Mouse (Mus musculus) embryonic facial prominence, embryonic 10.5 days (tissue): ENCODE measurements around the gene Fyb2. TPM values are rescaled to one million over a fixed set of nuclear protein-coding genes. Genes with fewer than 3 reads are reported as not detected.

Source experiments
- DNase-seq: peaks from one replicate; pipeline ENCODE4 v3.0.0-alpha.2; 2017; ENCODE audit warnings: low spot score
- H3K27ac ChIP-seq: fragments of 300-500 bp; sonication (generic); replicated peaks from 2 replicates; pipeline ENCODE4 v1.5.1; 2016; ENCODE audit warnings: mild to moderate bottlenecking
- H3K27me3 ChIP-seq: fragments of 300-500 bp; sonication (generic); replicated peaks from 2 replicates; pipeline ENCODE4 v1.6.1; 2016; ENCODE audit warnings: low read depth, mild to moderate bottlenecking; ENCODE audit not compliant: poor library complexity, severe bottlenecking
- H3K36me3 ChIP-seq: fragments of 300-500 bp; sonication (generic); replicated peaks from 2 replicates; pipeline ENCODE4 v1.6.1; 2016; ENCODE audit warnings: mild to moderate bottlenecking, moderate library complexity
- H3K4me1 ChIP-seq: fragments of 300-500 bp; sonication (generic); 2 replicates; pipeline ENCODE4 v1.6.1; 2016
- H3K4me3 ChIP-seq: fragments of 300-500 bp; sonication (generic); 2 replicates; pipeline ENCODE4 v1.5.1; 2016; ENCODE audit warnings: mild to moderate bottlenecking, moderate library complexity
- H3K9me3 ChIP-seq: fragments of 300-500 bp; sonication (generic); 2 replicates; pipeline ENCODE4 v1.6.1; 2016; ENCODE audit warnings: mild to moderate bottlenecking
- WGBS: fragments of 180-500 bp; shearing (Covaris S2); methylation state at CpG from one replicate; pipeline ENCODE4 v1.1.7; 2016; 5-methylcytosine and 5-hydroxymethylcytosine counted together
- polyA plus RNA-seq: library from polyadenylated mRNA; unstranded; fragments of >200 nt; fragmentation: Nextera tagmentation; extraction: Ambion mirVana; gene quantifications from 2 replicates; pipeline ENCODE4 v1.2.1, GENCODE M21; 2016

The Fyb2 gene
- polyA plus RNA-seq, 1 experiment from 2014 or later = 0.21 TPM

GRCm38 (mm10) chr4:104905049-104905448 is 8.2 kb upstream of the Fyb2 start:
- no peak overlapping the region for H3K27ac ChIP-seq
- H3K9me3 ChIP-seq = no peaks in the 10 kb centered on the region
- no peak for DNase-seq
- H3K27me3 ChIP-seq = no peaks in the 10 kb centered on the region
- WGBS = 94% methylated on average over 6 of the region's 6 CpGs
- no peaks in the 10 kb centered on the region for H3K36me3 ChIP-seq
- no peaks in the 10 kb centered on the region for H3K4me1 ChIP-seq
- H3K4me3 ChIP-seq = no peak overlapping the region

- 28% methylated on average over 7 of the region's 7 CpGs for WGBS
- peaks cover 30% of the 10 kb centered on the region for H3K27me3 ChIP-seq
- no peak overlapping the region for H3K4me3 ChIP-seq
- no peaks in the 10 kb centered on the region for H3K9me3 ChIP-seq
- H3K36me3 ChIP-seq = no peaks in the 10 kb centered on the region
- peaks cover 17% of the 10 kb centered on the region for H3K4me1 ChIP-seq
- DNase-seq = peak; percentile 87
- H3K27ac ChIP-seq = no peak overlapping the region
Observed at GRCm38 (mm10) chr4:104911685-104912084, 1.6 kb upstream of the Fyb2 start.

DNA sequence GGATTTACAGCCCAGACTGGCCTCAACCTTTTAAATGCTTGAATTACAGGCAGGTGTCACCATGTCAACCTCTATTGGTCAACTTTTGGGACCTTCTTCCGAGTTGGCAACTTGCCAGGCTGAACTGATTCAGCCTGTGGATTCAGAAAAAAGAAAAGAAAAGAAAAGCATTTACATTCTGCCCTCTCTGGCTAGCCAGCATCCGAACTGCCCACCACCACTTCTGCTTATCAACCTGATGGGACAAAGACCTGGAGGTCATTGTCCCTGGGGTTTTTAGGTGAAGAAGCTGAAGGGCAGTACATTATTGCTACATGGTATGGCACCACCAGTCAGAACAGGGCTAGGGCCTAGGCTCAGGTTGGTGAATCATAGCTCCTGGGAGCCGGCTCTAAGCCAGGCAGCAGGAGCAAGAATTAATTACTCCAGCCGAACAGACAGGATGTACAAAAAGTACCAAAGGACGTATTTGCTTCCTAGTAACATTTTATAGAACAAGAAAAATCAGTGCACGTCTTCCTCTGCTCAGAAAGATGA is 1.5 kb downstream of the Fyb2 start:
- 72% methylated on average over 6 of the region's 6 CpGs for WGBS
- Histone ChIP-seq H3K27ac (no peak overlapping the region), H3K27me3 (peaks cover 30% of the 10 kb centered on the region), H3K4me1 (peaks cover 17% of the 10 kb centered on the region), H3K4me3 (no peak overlapping the region), H3K36me3 (no peaks in the 10 kb centered on the region), H3K9me3 (no peaks in the 10 kb centered on the region)
- DNase-seq = no peak

DNA sequence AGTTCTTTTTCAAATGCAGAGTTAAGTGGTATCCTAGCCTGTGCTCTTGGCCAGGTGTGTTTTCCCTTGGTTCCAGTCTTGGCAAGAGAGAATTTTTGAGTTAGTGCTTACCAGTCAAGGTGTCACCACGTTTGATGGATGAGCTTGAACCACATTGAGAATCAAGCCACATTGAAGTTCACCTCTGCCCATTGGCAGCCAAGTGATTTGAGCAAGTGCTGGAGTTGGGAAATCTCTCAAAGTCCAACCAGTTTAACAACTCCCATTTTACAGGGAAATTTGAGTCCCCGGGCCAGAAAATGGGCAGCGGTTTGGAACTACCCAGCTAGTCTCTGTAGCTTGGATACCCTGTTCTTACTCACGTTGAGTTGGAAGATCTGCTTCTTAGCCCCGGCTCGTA is 4.8 kb downstream of the Fyb2 start:
- H3K9me3 ChIP-seq = no peaks in the 10 kb centered on the region
- no peak overlapping the region for H3K27ac ChIP-seq
- no peak for DNase-seq
- H3K4me1 ChIP-seq = peaks cover 17% of the 10 kb centered on the region
- WGBS = 91% methylated on average over 6 of the region's 6 CpGs
- no peak overlapping the region for H3K4me3 ChIP-seq
- H3K36me3 ChIP-seq = no peaks in the 10 kb centered on the region
- peaks cover 20% of the 10 kb centered on the region for H3K27me3 ChIP-seq

DNA sequence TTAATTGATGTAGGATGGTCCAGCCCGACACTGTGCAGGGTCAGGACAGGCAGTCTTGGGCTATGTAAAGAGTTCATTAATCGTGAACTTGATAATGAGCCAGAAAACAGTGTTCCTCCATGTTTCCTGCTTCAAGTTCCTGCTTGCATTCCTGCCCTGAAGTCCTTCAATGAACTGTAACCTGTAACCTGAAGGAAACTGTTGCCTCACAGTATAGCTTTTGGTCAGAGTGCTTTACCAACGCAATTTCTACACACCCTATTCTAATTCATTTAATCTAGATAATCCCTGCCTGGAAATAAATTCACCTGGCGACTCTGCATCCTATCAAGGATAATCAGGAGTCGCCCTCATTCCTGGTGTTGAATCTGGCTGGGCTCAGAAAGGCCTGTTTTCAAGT is 12.1 kb downstream of the Fyb2 start:
- Histone ChIP-seq H3K27ac (no peak overlapping the region), H3K4me1 (no peaks in the 10 kb centered on the region), H3K36me3 (no peaks in the 10 kb centered on the region), H3K9me3 (no peaks in the 10 kb centered on the region), H3K27me3 (no peaks in the 10 kb centered on the region), H3K4me3 (no peak overlapping the region)
- DNase-seq = no peak
- WGBS = 87% methylated on average over 5 of the region's 5 CpGs

DNA sequence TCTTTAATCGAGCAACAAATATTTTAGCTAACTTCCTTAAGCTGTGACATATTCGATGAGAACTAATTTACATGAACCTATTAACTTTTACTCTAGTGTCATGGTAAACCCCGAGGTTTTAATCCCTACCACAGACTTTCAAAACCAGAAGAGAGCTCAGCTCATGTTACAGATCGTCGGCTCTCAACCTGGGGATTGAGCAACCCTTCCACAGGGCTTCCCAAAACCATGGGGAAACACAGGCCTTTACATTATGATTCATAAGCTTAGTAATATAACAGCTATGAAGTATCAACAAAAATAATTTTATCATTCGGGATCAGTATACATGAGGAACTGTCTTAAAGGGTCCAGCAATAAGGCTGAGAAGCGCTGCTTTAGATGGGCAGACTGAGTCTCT is 15.9 kb downstream of the Fyb2 start:
- no peak overlapping the region for H3K27ac ChIP-seq
- DNase-seq = no peak
- H3K27me3 ChIP-seq = no peaks in the 10 kb centered on the region
- H3K9me3 ChIP-seq = no peaks in the 10 kb centered on the region
- 87% methylated on average over 7 of the region's 7 CpGs for WGBS
- H3K4me3 ChIP-seq = no peak overlapping the region
- H3K36me3 ChIP-seq = no peaks in the 10 kb centered on the region
- H3K4me1 ChIP-seq = no peaks in the 10 kb centered on the region; the same call in 1 of the 2 replicates

DNA sequence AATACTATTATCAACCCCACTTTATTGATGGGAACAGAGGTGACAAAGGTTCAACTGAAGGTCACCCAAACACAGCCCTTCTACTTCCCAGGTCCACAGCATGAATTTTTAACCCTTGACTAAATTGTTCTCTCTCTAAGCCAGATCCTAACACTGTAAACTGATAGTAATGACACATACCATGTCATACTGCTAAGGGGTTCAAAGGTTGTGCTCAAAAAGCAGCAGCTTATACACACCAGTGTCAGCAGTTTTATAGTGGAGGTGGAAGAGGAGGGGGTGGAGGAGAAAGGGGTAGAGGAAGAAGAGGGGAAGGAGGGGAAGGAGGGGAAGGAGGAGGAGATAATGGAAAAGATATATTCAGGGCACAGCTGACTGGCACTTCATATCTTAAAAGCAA is 20.4 kb downstream of the Fyb2 start:
- Histone ChIP-seq H3K4me1 (peaks cover 18% of the 10 kb centered on the region), H3K9me3 (no peaks in the 10 kb centered on the region), H3K27me3 (no peaks in the 10 kb centered on the region), H3K4me3 (no peak overlapping the region), H3K27ac (no peak overlapping the region), H3K36me3 (no peaks in the 10 kb centered on the region)
- DNase-seq = no peak

DNA sequence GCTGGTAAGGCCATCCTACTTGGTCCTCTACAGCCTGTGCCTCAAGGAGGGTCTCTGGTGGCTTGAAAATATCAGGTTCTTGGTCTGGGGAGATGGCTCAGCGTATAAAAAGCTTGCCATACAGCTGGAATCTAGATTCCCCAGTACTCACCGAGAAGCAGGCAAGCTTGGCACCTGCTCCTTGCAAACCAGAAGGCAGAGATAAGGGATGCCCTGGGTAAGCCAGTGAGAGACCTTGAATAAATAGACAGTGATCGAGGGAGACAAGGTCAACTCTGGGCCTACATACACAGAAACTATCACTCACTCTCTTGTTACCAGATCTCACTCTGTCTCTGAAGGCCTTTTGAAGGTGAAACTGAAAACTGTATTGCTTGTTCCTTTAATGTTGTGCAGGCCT is 21.7 kb downstream of the Fyb2 start:
- WGBS = 84% methylated on average over 3 of the region's 3 CpGs
- Histone ChIP-seq H3K4me3 (no peak overlapping the region), H3K27ac (no peak overlapping the region), H3K9me3 (no peaks in the 10 kb centered on the region), H3K27me3 (no peaks in the 10 kb centered on the region), H3K36me3 (no peaks in the 10 kb centered on the region), H3K4me1 (peaks cover 18% of the 10 kb centered on the region)
- DNase-seq = no peak

DNA sequence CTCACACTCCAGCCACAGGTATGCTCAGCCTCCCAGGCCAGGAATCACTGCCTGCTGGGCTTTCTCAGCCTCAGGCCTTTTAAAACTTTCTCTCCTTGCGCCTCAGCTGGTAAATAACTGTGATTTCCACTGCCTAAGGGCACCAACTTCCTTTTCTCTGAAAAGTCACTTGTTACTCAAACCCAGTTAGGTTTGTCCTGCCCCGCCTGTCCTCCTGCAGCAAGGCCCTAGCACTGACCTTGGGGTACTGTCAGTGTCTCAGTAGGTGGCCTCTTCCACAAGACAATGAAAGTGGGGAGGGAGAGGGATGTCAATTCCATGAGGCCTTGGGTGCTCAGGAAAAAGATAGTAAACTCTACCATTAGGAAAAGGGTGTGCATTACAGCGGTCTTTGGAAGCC is 22.2 kb downstream of the Fyb2 start:
- 61% methylated on average over 3 of the region's 3 CpGs for WGBS

DNA sequence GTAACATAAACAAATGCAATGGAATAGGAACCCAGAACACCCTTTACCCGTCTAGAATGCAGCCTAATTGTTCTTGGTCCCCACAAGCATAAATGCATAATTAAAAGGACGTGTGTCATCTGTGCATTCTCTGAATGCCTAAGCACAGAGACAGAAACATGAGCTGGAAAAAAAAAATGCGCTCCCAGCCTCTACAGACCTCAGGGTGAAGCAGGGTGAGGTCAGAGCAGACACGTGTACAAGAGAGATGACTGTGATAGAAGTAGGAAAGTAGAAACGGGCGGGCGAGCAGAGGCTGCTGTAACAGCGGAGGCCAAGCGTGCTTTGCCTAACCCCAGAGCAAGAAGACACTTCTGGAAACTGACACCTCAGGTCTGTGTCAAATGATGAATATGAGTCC is 22.8 kb downstream of the Fyb2 start:
- Histone ChIP-seq H3K4me1 (peaks cover 18% of the 10 kb centered on the region), H3K36me3 (no peaks in the 10 kb centered on the region), H3K9me3 (no peaks in the 10 kb centered on the region), H3K4me3 (no peak overlapping the region), H3K27me3 (no peaks in the 10 kb centered on the region), H3K27ac (peak overlapping the region; percentile 44; the same call in 1 of the 2 replicates)
- WGBS = 44% methylated on average over 9 of the region's 9 CpGs
- DNase-seq = peak; percentile 23

More for the DNA sequence above, 22.2 kb downstream of the Fyb2 start:
- H3K36me3 ChIP-seq = no peaks in the 10 kb centered on the region
- DNase-seq = no peak
- no peak overlapping the region for H3K4me3 ChIP-seq
- H3K9me3 ChIP-seq = no peaks in the 10 kb centered on the region
- no peaks in the 10 kb centered on the region for H3K27me3 ChIP-seq
- peaks cover 18% of the 10 kb centered on the region for H3K4me1 ChIP-seq
- peak overlapping the region; percentile 44 for H3K27ac ChIP-seq

DNA sequence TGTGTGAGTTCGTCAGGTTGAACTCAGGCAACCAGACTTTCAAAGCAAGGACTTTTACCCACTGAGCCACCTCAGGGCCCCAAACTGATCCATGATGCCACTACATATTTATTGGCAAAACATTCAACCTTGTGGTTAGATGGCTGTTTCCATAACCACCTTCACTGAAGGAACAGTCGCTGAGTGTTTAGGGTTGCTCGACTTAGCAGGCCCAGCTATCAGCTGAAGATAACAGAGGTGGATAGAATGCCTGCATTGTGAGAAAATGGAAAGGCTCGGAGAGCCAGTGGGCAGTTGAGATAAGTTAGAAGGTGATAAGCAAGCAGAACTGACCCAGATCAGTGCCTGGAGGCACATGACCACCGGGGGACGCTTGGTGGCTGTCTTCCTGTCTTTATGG is 26.3 kb downstream of the Fyb2 start:
- H3K36me3 ChIP-seq = no peaks in the 10 kb centered on the region
- 87% methylated on average over 6 of the region's 6 CpGs for WGBS
- no peaks in the 10 kb centered on the region for H3K27me3 ChIP-seq
- H3K9me3 ChIP-seq = no peaks in the 10 kb centered on the region
- H3K27ac ChIP-seq = no peak overlapping the region
- H3K4me3 ChIP-seq = no peak overlapping the region
- no peak for DNase-seq
- peaks cover 18% of the 10 kb centered on the region for H3K4me1 ChIP-seq

DNA sequence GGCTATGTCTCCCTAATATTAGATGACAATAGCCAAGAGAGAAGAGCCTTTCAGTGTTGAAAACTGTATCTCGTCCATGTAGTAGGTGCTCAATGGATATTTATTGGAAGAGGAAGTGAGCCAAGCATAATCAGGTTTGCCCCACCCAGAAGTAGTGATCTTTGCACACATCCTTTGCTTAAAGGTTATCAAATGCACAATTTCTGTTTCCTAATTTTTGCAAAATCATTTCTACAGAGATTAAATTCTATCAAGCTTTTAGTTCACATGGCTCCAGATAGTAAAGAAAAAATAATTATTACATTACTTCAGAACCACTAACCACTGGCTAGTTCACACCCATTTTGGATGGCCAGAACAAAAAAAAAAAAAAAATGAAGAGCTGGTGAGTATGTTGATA is 28.6 kb downstream of the Fyb2 start:
- Histone ChIP-seq H3K27me3 (no peaks in the 10 kb centered on the region), H3K4me1 (no peaks in the 10 kb centered on the region), H3K9me3 (no peaks in the 10 kb centered on the region), H3K4me3 (no peak overlapping the region), H3K36me3 (no peaks in the 10 kb centered on the region), H3K27ac (no peak overlapping the region)
- DNase-seq = no peak
- WGBS = 79% methylated on average over 1 of the region's 1 CpGs

DNA sequence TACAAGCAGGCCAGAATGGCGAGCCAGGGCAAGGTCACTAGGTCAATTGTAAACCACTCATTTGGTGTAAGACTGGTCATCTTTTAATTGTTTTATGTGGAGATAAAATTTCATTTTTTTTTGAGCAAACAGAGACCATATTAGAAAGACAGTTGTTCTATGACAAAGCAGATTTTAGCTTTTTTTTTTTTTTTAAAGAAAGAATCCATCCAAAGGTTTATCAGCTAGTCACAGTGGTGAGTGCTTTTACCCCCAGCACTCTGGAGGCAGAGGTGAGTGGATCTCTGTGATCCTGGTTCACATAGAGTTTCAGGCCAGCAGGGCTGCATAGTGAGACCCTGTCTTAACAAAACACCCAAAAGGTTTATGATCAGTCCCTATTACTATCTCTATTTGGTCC is 31.2 kb downstream of the Fyb2 start:
- 76% methylated on average over 1 of the region's 1 CpGs for WGBS
- Histone ChIP-seq H3K27ac (no peak overlapping the region), H3K9me3 (no peaks in the 10 kb centered on the region)

GRCm38 (mm10) chr4:104948886-104949285 is 35.6 kb downstream of the Fyb2 start:
- H3K4me1 ChIP-seq = no peaks in the 10 kb centered on the region; the same call in 1 of the 2 replicates
- H3K9me3 ChIP-seq = no peaks in the 10 kb centered on the region
- H3K36me3 ChIP-seq = no peaks in the 10 kb centered on the region
- WGBS = 93% methylated on average over 4 of the region's 4 CpGs
- no peak overlapping the region for H3K4me3 ChIP-seq
- no peak overlapping the region for H3K27ac ChIP-seq
- no peaks in the 10 kb centered on the region for H3K27me3 ChIP-seq
- DNase-seq = no peak

More for the DNA sequence above, 31.2 kb downstream of the Fyb2 start:
- no peaks in the 10 kb centered on the region for H3K27me3 ChIP-seq
- DNase-seq = no peak
- no peaks in the 10 kb centered on the region; the same call in 1 of the 2 replicates for H3K4me1 ChIP-seq
- H3K36me3 ChIP-seq = no peaks in the 10 kb centered on the region
- H3K4me3 ChIP-seq = no peak overlapping the region
